Mouse (Mus musculus): ENCODE measurements around the gene Btrc.

DNA sequence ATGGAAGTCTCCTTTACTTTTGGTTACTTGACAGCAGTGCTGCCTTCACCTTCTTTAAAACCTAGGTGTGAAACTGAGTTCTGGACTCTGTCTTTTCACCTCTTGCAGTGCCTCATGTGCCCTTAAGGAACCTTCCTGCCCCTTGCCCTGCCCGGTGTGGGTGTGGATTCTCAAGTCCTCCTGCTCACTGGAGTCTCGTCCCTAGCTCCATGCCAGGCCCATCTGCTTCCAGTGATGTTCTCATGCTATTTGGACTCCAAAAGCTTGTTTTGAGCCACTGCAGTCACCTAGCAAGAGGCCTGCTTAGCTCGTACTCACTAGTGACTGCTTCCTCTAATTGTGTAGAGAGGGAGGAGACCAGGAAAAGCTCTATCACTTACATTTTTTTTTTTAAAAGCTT lies 50.4 kb downstream of the Btrc start:
- TF ChIP-seq CTCF (IDR thresholded peaks at IDR 0.05; ENCODE audit: control insufficient read depth, insufficient read depth, insufficient replicate concordance, low read depth, low read length) (no peak), POLR2A (IDR thresholded peaks at IDR 0.05; ENCODE audit: control insufficient read depth, low read depth, low read length) (no peak)
